Mouse (Mus musculus): ENCODE measurements around the gene Lcn8.

Lcn8 gene

DNA sequence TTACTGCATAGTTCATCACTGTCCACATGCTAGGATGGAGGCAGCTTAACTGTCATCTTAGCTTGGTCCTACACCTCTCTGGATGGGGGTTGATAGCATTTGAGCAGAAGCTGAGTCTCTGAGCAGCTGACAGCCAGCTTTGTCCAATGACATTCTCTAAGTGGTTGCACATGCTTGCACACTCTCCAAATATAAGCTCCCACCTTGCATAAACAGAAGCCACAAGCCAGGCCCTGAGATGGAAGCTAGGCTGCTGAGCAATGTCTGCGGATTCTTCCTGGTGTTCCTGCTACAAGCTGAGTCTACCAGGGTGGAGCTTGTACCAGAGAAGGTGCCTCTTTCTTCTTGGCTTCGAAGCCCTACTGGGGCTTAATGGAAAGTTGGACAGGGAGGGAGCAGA lies at the start of gene Lcn8:
TSS of gene Lcn8 (plus strand) at position 219 of the 400 bp plus-strand sequence.
- Histone ChIP-seq H3K27me3 (ENCODE audit: insufficient read depth, low read length) (peaks cover 27% of the 10 kb centered on the region), H3K4me3 (replicated peaks; ENCODE audit: low read length) (no peak within 1 kb of the TSS), H3K4me1 (replicated peaks; ENCODE audit: low read depth, low read length) (no peaks in the 10 kb centered on the region), H3K36me3 (ENCODE audit: insufficient read depth, low read length) (no peaks in the 10 kb centered on the region), H3K9me3 (ENCODE audit: low read length) (no peaks in the 10 kb centered on the region)
- no peak for TF ChIP-seq CTCF (conservative IDR thresholded peaks at IDR 0.05; ENCODE audit: low read length)

DNA sequence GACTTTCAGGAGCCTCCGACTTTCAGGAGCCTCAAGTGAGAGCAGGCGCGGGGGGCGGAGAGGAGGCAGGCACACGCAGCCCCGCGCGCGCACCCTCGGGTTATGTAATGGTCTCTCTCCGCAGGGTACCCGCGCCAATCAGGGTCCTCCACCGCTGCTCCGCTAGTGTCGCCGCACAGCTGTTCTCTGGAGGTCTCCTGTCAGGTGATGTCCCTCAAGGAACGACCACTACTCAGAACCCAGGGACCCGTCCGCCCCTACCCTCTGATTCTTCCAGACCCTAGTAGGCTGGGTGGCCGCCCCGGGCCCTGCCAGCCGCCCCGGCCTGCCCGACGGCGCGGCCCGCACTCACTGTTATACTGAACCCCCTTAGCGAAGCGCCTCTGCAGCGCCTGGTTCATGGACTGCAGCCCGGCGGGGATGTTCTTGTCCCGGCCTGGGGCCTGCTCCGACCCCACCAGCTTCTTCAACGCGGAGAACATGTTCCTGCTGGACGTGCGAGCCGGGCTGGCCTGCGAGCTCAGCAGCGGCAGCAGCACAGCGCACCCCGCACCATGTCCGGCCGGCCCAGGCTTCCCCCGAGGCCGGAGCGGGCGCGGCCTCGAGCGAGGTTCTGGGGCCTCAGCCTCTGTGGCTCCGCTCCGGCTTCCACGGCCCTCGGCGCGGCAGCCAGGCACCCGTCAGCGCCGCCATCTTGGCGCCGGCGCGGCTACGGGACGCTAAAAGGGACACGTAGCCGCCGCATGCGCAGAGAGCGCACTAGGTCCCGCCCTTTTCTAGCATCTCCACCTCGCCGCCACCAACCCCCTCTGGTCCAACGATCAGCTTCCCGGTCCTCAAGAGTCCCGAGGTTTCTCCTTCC lies 44.9 kb upstream of the Lcn8 start, which contains the start of gene Rabl6:
TSS of gene Rabl6 (minus strand) at position 761 of the 862 bp plus-strand sequence.
- H3K27me3 ChIP-seq (ENCODE audit: insufficient read depth, low read length), result peaks cover 43% of the 10 kb centered on the region
- no peaks in the 10 kb centered on the region for H3K9me3 ChIP-seq (ENCODE audit: low read length)
- peak within 1 kb of the TSS; percentile 96 for H3K4me3 ChIP-seq (replicated peaks; ENCODE audit: low read length)
- peaks cover 8% of the 10 kb centered on the region for H3K36me3 ChIP-seq (ENCODE audit: insufficient read depth, low read length)
- H3K4me1 ChIP-seq (replicated peaks; ENCODE audit: low read depth, low read length), result peaks cover 15% of the 10 kb centered on the region
- TF ChIP-seq NANOG (IDR thresholded peaks at IDR 0.05; ENCODE audit: borderline replicate concordance, low read length), result no peak
- no peak for TF ChIP-seq POU5F1 (IDR thresholded peaks at IDR 0.05; ENCODE audit: borderline replicate concordance, low read length)
- no peak for TF ChIP-seq CTCF (conservative IDR thresholded peaks at IDR 0.05; ENCODE audit: low read length)

GRCm38 (mm10) chr2:25608671-25609070 lies 44.2 kb upstream of the Lcn8 start:
- Histone ChIP-seq H3K4me3 (replicated peaks; ENCODE audit: low read length) (peak overlapping the region; percentile 96; the same call in 1 of the 2 replicates), H3K9me3 (ENCODE audit: low read length) (no peaks in the 10 kb centered on the region), H3K4me1 (replicated peaks; ENCODE audit: low read depth, low read length) (peaks cover 15% of the 10 kb centered on the region), H3K27me3 (ENCODE audit: insufficient read depth, low read length) (peaks cover 50% of the 10 kb centered on the region), H3K36me3 (ENCODE audit: insufficient read depth, low read length) (peaks cover 5% of the 10 kb centered on the region; the same call in 1 of the 2 replicates)
- TF ChIP-seq NANOG (IDR thresholded peaks at IDR 0.05; ENCODE audit: borderline replicate concordance, low read length) (no peak), POU5F1 (IDR thresholded peaks at IDR 0.05; ENCODE audit: borderline replicate concordance, low read length) (no peak)

- TF ChIP-seq NANOG (IDR thresholded peaks at IDR 0.05; ENCODE audit: borderline replicate concordance, low read length) (no peak), CTCF (conservative IDR thresholded peaks at IDR 0.05; ENCODE audit: low read length) (no peak), POU5F1 (IDR thresholded peaks at IDR 0.05; ENCODE audit: borderline replicate concordance, low read length) (no peak)
Measured at GRCm38 (mm10) chr2:25616398-25616797, 36.5 kb upstream of the Lcn8 start.

DNA sequence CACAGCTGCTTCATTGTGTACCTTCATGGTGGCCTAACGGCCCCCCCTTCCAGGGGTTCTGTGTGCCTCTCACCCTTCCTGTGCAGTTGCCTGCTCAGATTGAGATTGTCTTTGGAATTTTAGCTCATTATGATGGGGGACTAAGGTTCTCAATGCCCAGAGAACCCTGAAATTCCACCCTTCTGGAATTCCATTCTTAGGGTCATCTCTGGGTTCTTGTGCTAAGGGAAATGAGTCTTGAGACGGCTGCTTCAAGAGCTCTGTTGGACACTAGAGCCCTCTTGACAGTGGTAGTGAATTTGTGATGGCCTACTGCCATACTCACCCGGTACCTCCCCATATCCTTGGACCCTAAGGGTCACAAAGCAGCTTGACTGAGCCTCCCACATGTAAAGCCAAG lies 35.3 kb upstream of the Lcn8 start, which contains the start of gene Ccdc183:
TSS of gene Ccdc183 (minus strand) at position 101 of the 400 bp plus-strand sequence.
- Histone ChIP-seq H3K9me3 (ENCODE audit: low read length) (peaks cover 4% of the 10 kb centered on the region; the same call in 1 of the 2 replicates), H3K27me3 (ENCODE audit: insufficient read depth, low read length) (peaks cover 82% of the 10 kb centered on the region), H3K4me1 (replicated peaks; ENCODE audit: low read depth, low read length) (peaks cover 35% of the 10 kb centered on the region), H3K36me3 (ENCODE audit: insufficient read depth, low read length) (no peaks in the 10 kb centered on the region), H3K4me3 (replicated peaks; ENCODE audit: low read length) (peak within 1 kb of the TSS; percentile 70)
- TF ChIP-seq NANOG (IDR thresholded peaks at IDR 0.05; ENCODE audit: borderline replicate concordance, low read length) (no peak), CTCF (conservative IDR thresholded peaks at IDR 0.05; ENCODE audit: low read length) (no peak), POU5F1 (IDR thresholded peaks at IDR 0.05; ENCODE audit: borderline replicate concordance, low read length) (no peak)

More at GRCm38 (mm10) chr2:25616398-25616797, 36.5 kb upstream of the Lcn8 start:
- Histone ChIP-seq H3K4me1 (replicated peaks; ENCODE audit: low read depth, low read length) (peaks cover 29% of the 10 kb centered on the region), H3K36me3 (ENCODE audit: insufficient read depth, low read length) (no peaks in the 10 kb centered on the region), H3K27me3 (ENCODE audit: insufficient read depth, low read length) (peaks cover 89% of the 10 kb centered on the region), H3K4me3 (replicated peaks; ENCODE audit: low read length) (peak overlapping the region; percentile 70), H3K9me3 (ENCODE audit: low read length) (peaks cover 4% of the 10 kb centered on the region; the same call in 1 of the 2 replicates)

- H3K36me3 ChIP-seq (ENCODE audit: insufficient read depth, low read length), result no peaks in the 10 kb centered on the region
- H3K9me3 ChIP-seq (ENCODE audit: low read length), result peaks cover 4% of the 10 kb centered on the region; the same call in 1 of the 2 replicates
- no peak overlapping the region for H3K4me3 ChIP-seq (replicated peaks; ENCODE audit: low read length)
- TF ChIP-seq POU5F1 (IDR thresholded peaks at IDR 0.05; ENCODE audit: borderline replicate concordance, low read length) (no peak), NANOG (IDR thresholded peaks at IDR 0.05; ENCODE audit: borderline replicate concordance, low read length) (no peak), CTCF (conservative IDR thresholded peaks at IDR 0.05; ENCODE audit: low read length) (no peak)
- H3K4me1 ChIP-seq (replicated peaks; ENCODE audit: low read depth, low read length), result peaks cover 33% of the 10 kb centered on the region
- peaks cover 68% of the 10 kb centered on the region for H3K27me3 ChIP-seq (ENCODE audit: insufficient read depth, low read length)
Measured at GRCm38 (mm10) chr2:25620386-25620785, 32.5 kb upstream of the Lcn8 start.

- Histone ChIP-seq H3K36me3 (ENCODE audit: insufficient read depth, low read length) (no peaks in the 10 kb centered on the region), H3K4me3 (replicated peaks; ENCODE audit: low read length) (no peak overlapping the region), H3K9me3 (ENCODE audit: low read length) (peaks cover 1% of the 10 kb centered on the region; the same call in 1 of the 2 replicates), H3K4me1 (replicated peaks; ENCODE audit: low read depth, low read length) (peaks cover 28% of the 10 kb centered on the region), H3K27me3 (ENCODE audit: insufficient read depth, low read length) (peaks cover 63% of the 10 kb centered on the region)
- TF ChIP-seq NANOG (IDR thresholded peaks at IDR 0.05; ENCODE audit: borderline replicate concordance, low read length) (no peak), CTCF (conservative IDR thresholded peaks at IDR 0.05; ENCODE audit: low read length) (no peak), POU5F1 (IDR thresholded peaks at IDR 0.05; ENCODE audit: borderline replicate concordance, low read length) (no peak)
Measured at GRCm38 (mm10) chr2:25620852-25621228, 32.1 kb upstream of the Lcn8 start.

GRCm38 (mm10) chr2:25621229-25622200 lies 31.4 kb upstream of the Lcn8 start, which contains the start of gene Tmem141:
Gene Tmem141 (minus strand): TSS chr2:25622005.
- peaks cover 57% of the 10 kb centered on the region for H3K27me3 ChIP-seq (ENCODE audit: insufficient read depth, low read length)
- TF ChIP-seq POU5F1 (IDR thresholded peaks at IDR 0.05; ENCODE audit: borderline replicate concordance, low read length) (no peak), CTCF (conservative IDR thresholded peaks at IDR 0.05; ENCODE audit: low read length) (peak; percentile 91)
- H3K36me3 ChIP-seq (ENCODE audit: insufficient read depth, low read length), result no peaks in the 10 kb centered on the region
- no peaks in the 10 kb centered on the region for H3K9me3 ChIP-seq (ENCODE audit: low read length)
- peak within 1 kb of the TSS; percentile 80 for H3K4me3 ChIP-seq (replicated peaks; ENCODE audit: low read length)
- H3K4me1 ChIP-seq (replicated peaks; ENCODE audit: low read depth, low read length), result peaks cover 28% of the 10 kb centered on the region
